Mouse (Mus musculus) c-Kit-positive CD71-positive TER-119-positive erythroid progenitor cells, embryonic 14.5 days (primary cell): ENCODE data around the gene Aco1.

ENCODE experiments used
- DNase-seq: peaks from one replicate; pipeline ENCODE4 v3.0.0-alpha.2; 2013; ENCODE audit warnings: low spot score

Gene Aco1

GRCm38 (mm10) chr4:40218382-40218781 lies 75.5 kb downstream of the Aco1 start:
- DNase-seq = no peak

GRCm38 (mm10) chr4:40220437-40220836 lies 77.6 kb downstream of the Aco1 start:
- DNase-seq = no peak

GRCm38 (mm10) chr4:40221004-40221760 lies 78.3 kb downstream of the Aco1 start:
- no peak for DNase-seq

GRCm38 (mm10) chr4:40221876-40222585 lies 79.2 kb downstream of the Aco1 start:
- DNase-seq = no peak

- DNase-seq = no peak
These were observed 83.2 kb downstream of the Aco1 start for GRCm38 (mm10) chr4:40226095-40226494.

GRCm38 (mm10) chr4:40227131-40227530 lies 84.2 kb downstream of the Aco1 start:
- DNase-seq = no peak

GRCm38 (mm10) chr4:40227886-40228285 lies 85.0 kb downstream of the Aco1 start:
- no peak for DNase-seq

GRCm38 (mm10) chr4:40229723-40230122 lies 86.8 kb downstream of the Aco1 start:
- DNase-seq = no peak

GRCm38 (mm10) chr4:40233062-40233664 lies 90.3 kb downstream of the Aco1 start:
- DNase-seq = no peak

GRCm38 (mm10) chr4:40234256-40234655 lies 91.4 kb downstream of the Aco1 start:
- DNase-seq = no peak

GRCm38 (mm10) chr4:40236829-40237228 lies 93.9 kb downstream of the Aco1 start:
- no peak for DNase-seq

- DNase-seq = no peak
These were observed 95.9 kb downstream of the Aco1 start for GRCm38 (mm10) chr4:40238483-40239408.

- DNase-seq = no peak
These were observed 96.8 kb downstream of the Aco1 start, which contains the start of gene Ddx58 for GRCm38 (mm10) chr4:40239409-40240271. Gene Ddx58, minus strand, starts transcription at chr4:40239828.

GRCm38 (mm10) chr4:40240272-40240744 lies 97.4 kb downstream of the Aco1 start:
- no peak for DNase-seq

GRCm38 (mm10) chr4:40241928-40242327 lies 99.0 kb downstream of the Aco1 start:
- DNase-seq = no peak

GRCm38 (mm10) chr4:40243006-40243405 lies 100.1 kb downstream of the Aco1 start:
- no peak for DNase-seq

- no peak for DNase-seq
These were observed 101.2 kb downstream of the Aco1 start for GRCm38 (mm10) chr4:40244035-40244434.
